Mouse (Mus musculus) stomach, postnatal 0 days (tissue): Measurements from ENCODE around the gene Nckap1l. TPM values are rescaled to one million over a fixed set of nuclear protein-coding genes. Genes with fewer than 3 reads are reported as not detected.

Experiments used
- ATAC-seq: fragments of 200-750 bp; cut with Nextera tagmentation; 2 replicates; pipeline ENCODE4 v1.8.0; 2017; ENCODE audit not compliant: low FRiP score, low TSS enrichment
- DNase-seq: peaks from one replicate; pipeline ENCODE4 v3.0.0-alpha.2; 2016; ENCODE audit warnings: low spot score
- H3K27ac ChIP-seq: fragments of 300-500 bp; sonication (generic); replicated peaks from 2 replicates; pipeline ENCODE4 v1.5.1; 2014; ENCODE audit warnings: mild to moderate bottlenecking, control low read depth
- H3K27me3 ChIP-seq: fragments of 300-500 bp; sonication (generic); 2 replicates; pipeline ENCODE4 v1.6.1; 2014; ENCODE audit warnings: low read length; ENCODE audit not compliant: control insufficient read depth, insufficient read depth
- H3K36me3 ChIP-seq: fragments of 300-500 bp; sonication (generic); 2 replicates; pipeline ENCODE4 v1.6.1; 2014; ENCODE audit warnings: low read length, mixed read lengths; ENCODE audit not compliant: control insufficient read depth, insufficient read depth
- H3K4me1 ChIP-seq: fragments of 300-500 bp; sonication (generic); replicated peaks from 2 replicates; pipeline ENCODE4 v1.6.1; 2014; ENCODE audit warnings: antibody characterized with exemption; ENCODE audit not compliant: control insufficient read depth, insufficient read depth
- H3K4me2 ChIP-seq: fragments of 300-500 bp; sonication (generic); replicated peaks from 2 replicates; pipeline ENCODE4 v1.6.1; 2014; ENCODE audit warnings: low read depth, mild to moderate bottlenecking, control low read depth, moderate library complexity
- H3K4me3 ChIP-seq: fragments of 300-500 bp; sonication (generic); 2 replicates; pipeline ENCODE4 v1.5.1; 2014; ENCODE audit warnings: low read depth, low read length, control low read depth
- H3K9ac ChIP-seq: fragments of 300-500 bp; sonication (generic); 2 replicates; pipeline ENCODE4 v1.6.1; 2014; ENCODE audit warnings: mild to moderate bottlenecking, low read length, control low read depth, mixed read lengths
- H3K9me3 ChIP-seq: fragments of 300-500 bp; sonication (generic); 2 replicates; pipeline ENCODE4 v1.6.1; 2016; ENCODE audit warnings: low read length; ENCODE audit not compliant: control insufficient read depth
- CTCF ChIP-seq: IDR thresholded peaks from 2 replicates; pipeline ENCODE4 v1.5.1; 2016; ENCODE audit warnings: antibody characterized with exemption, low read depth, mild to moderate bottlenecking, moderate library complexity
- EP300 ChIP-seq: optimal IDR thresholded peaks from 2 replicates; pipeline ENCODE3; 2016; ENCODE audit warnings: antibody characterized with exemption
- WGBS: fragments of 180-500 bp; shearing (Covaris S2); extraction: QIAGEN DNeasy Blood & Tissue Kit; methylation state at CpG from one replicate; pipeline ENCODE4 v1.1.7; 2014; 5-methylcytosine and 5-hydroxymethylcytosine counted together
- polyA plus RNA-seq: library from polyadenylated mRNA; unstranded; fragments of >200 nt; fragmentation: Nextera tagmentation; extraction: Ambion mirVana; gene quantifications from 2 replicates; pipeline ENCODE4 v1.2.1, GENCODE M21; 2015

Nckap1l gene
- polyA plus RNA-seq, 1 experiment from 2014 or later: 1.5 TPM

GRCm38 (mm10) chr15:103514119-103514518 is 60.5 kb downstream of the Nckap1l start:
- peak; percentile 76 for DNase-seq
- Histone ChIP-seq H3K27ac (peak overlapping the region; percentile 75), H3K4me2 (peak overlapping the region; percentile 42), H3K27me3 (no peaks in the 10 kb centered on the region), H3K4me3 (peak overlapping the region; percentile 21; the same call in 1 of the 2 replicates), H3K9ac (no peak overlapping the region), H3K36me3 (no peaks in the 10 kb centered on the region), H3K9me3 (no peaks in the 10 kb centered on the region), H3K4me1 (no peaks in the 10 kb centered on the region; the same call in 1 of the 2 replicates)
- WGBS: 2% methylated on average over 10 of the region's 10 CpGs
- ATAC-seq: peak; percentile 95
- no peak for TF ChIP-seq EP300
- TF ChIP-seq CTCF: no peak

GRCm38 (mm10) chr15:103514914-103515313 is 61.3 kb downstream of the Nckap1l start:
- no peak overlapping the region for H3K9ac ChIP-seq
- peak overlapping the region; percentile 75 for H3K27ac ChIP-seq
- WGBS: 30% methylated on average over 3 of the region's 3 CpGs
- no peak for DNase-seq
- H3K27me3 ChIP-seq: no peaks in the 10 kb centered on the region
- H3K4me1 ChIP-seq: no peaks in the 10 kb centered on the region
- no peaks in the 10 kb centered on the region for H3K36me3 ChIP-seq
- TF ChIP-seq CTCF (no peak), EP300 (no peak)
- H3K9me3 ChIP-seq: no peaks in the 10 kb centered on the region
- H3K4me2 ChIP-seq: peak overlapping the region; percentile 42
- H3K4me3 ChIP-seq: no peak overlapping the region
- no peak; the same call in 1 of the 2 replicates for ATAC-seq

GRCm38 (mm10) chr15:103518600-103519385 is 65.2 kb downstream of the Nckap1l start:
- no peak for TF ChIP-seq EP300
- no peak for TF ChIP-seq CTCF
- Histone ChIP-seq H3K36me3 (no peaks in the 10 kb centered on the region), H3K4me1 (no peaks in the 10 kb centered on the region), H3K4me3 (no peak overlapping the region), H3K9ac (no peak overlapping the region), H3K4me2 (no peak overlapping the region), H3K27me3 (no peaks in the 10 kb centered on the region), H3K9me3 (no peaks in the 10 kb centered on the region), H3K27ac (no peak overlapping the region)
- ATAC-seq (no peak), DNase-seq (no peak)
- 19% methylated on average over 5 of the region's 5 CpGs for WGBS

- DNase-seq: no peak
- no peak for ATAC-seq
- Histone ChIP-seq H3K27me3 (no peaks in the 10 kb centered on the region), H3K36me3 (no peaks in the 10 kb centered on the region), H3K9me3 (no peaks in the 10 kb centered on the region), H3K27ac (no peak overlapping the region), H3K4me1 (no peaks in the 10 kb centered on the region), H3K4me2 (no peak overlapping the region), H3K9ac (no peak overlapping the region), H3K4me3 (no peak overlapping the region)
- TF ChIP-seq EP300 (no peak), CTCF (no peak)
- WGBS: 31% methylated on average over 4 of the region's 4 CpGs
Observed at GRCm38 (mm10) chr15:103519386-103520378, 66.1 kb downstream of the Nckap1l start.

GRCm38 (mm10) chr15:103522458-103523099 is 69.0 kb downstream of the Nckap1l start:
- peak; percentile 35; the same call in 1 of the 2 replicates for ATAC-seq

More at GRCm38 (mm10) chr15:103522458-103523099, 69.0 kb downstream of the Nckap1l start:
- WGBS: 60% methylated on average over 3 of the region's 3 CpGs
- H3K9ac ChIP-seq: no peak overlapping the region
- no peaks in the 10 kb centered on the region for H3K9me3 ChIP-seq
- no peaks in the 10 kb centered on the region for H3K36me3 ChIP-seq
- H3K4me3 ChIP-seq: no peak overlapping the region
- no peak overlapping the region for H3K27ac ChIP-seq
- TF ChIP-seq CTCF (no peak), EP300 (no peak)
- no peaks in the 10 kb centered on the region for H3K4me1 ChIP-seq
- H3K4me2 ChIP-seq: no peak overlapping the region
- H3K27me3 ChIP-seq: no peaks in the 10 kb centered on the region
- DNase-seq: no peak
